Mouse (Mus musculus): ENCODE data around the gene Cbx2.

Gene Cbx2

GRCm38 (mm10) chr11:119014455-119014854 is 8.3 kb upstream of the Cbx2 start:
- no peak for DNase-seq (ENCODE audit: low read depth, low spot score)

GRCm38 (mm10) chr11:119017506-119017905 is 5.3 kb upstream of the Cbx2 start:
- no peak for DNase-seq (ENCODE audit: low read depth, low spot score)

GRCm38 (mm10) chr11:119021180-119021579 is 1.6 kb upstream of the Cbx2 start:
- DNase-seq (ENCODE audit: low read depth, low spot score): no peak

- DNase-seq (ENCODE audit: low read depth, low spot score): no peak
These were observed 481 bp upstream of the Cbx2 start for GRCm38 (mm10) chr11:119022068-119022894.

- no peak for DNase-seq (ENCODE audit: low read depth, low spot score)
These were observed 836 bp downstream of the Cbx2 start for GRCm38 (mm10) chr11:119023616-119023980.

- DNase-seq (ENCODE audit: low read depth, low spot score): no peak
These were observed 1.5 kb downstream of the Cbx2 start for GRCm38 (mm10) chr11:119024260-119024659.

GRCm38 (mm10) chr11:119026203-119026602 is 3.4 kb downstream of the Cbx2 start:
- DNase-seq (ENCODE audit: low read depth, low spot score): no peak

GRCm38 (mm10) chr11:119033874-119034558 is 11.3 kb downstream of the Cbx2 start:
- DNase-seq (ENCODE audit: low read depth, low spot score): no peak

- no peak for DNase-seq (ENCODE audit: low read depth, low spot score)
These were observed 11.9 kb downstream of the Cbx2 start for GRCm38 (mm10) chr11:119034635-119035034.

GRCm38 (mm10) chr11:119035094-119035685 is 12.4 kb downstream of the Cbx2 start:
- no peak for DNase-seq (ENCODE audit: low read depth, low spot score)

GRCm38 (mm10) chr11:119035686-119036165 is 13.0 kb downstream of the Cbx2 start:
- no peak for DNase-seq (ENCODE audit: low read depth, low spot score)

- no peak for DNase-seq (ENCODE audit: low read depth, low spot score)
These were observed 13.7 kb downstream of the Cbx2 start for GRCm38 (mm10) chr11:119036447-119036846.

GRCm38 (mm10) chr11:119036934-119037779 is 14.4 kb downstream of the Cbx2 start:
- DNase-seq (ENCODE audit: low read depth, low spot score): no peak

GRCm38 (mm10) chr11:119037780-119038401 is 15.1 kb downstream of the Cbx2 start:
- DNase-seq (ENCODE audit: low read depth, low spot score): no peak

GRCm38 (mm10) chr11:119038744-119039484 is 16.2 kb downstream of the Cbx2 start:
- no peak for DNase-seq (ENCODE audit: low read depth, low spot score)

- DNase-seq (ENCODE audit: low read depth, low spot score): no peak
These were observed 17.2 kb downstream of the Cbx2 start for GRCm38 (mm10) chr11:119039732-119040512.

- peak; percentile 28 for DNase-seq (ENCODE audit: low read depth, low spot score)
These were observed 18.0 kb downstream of the Cbx2 start, which contains the start of gene Cbx8 for GRCm38 (mm10) chr11:119040600-119041324. Cbx8 (minus strand) TSS chr11:119040969.

GRCm38 (mm10) chr11:119041325-119041716 is 18.6 kb downstream of the Cbx2 start:
- no peak for DNase-seq (ENCODE audit: low read depth, low spot score)

Measured in c-Kit-negative CD71-positive TER-119-positive erythroid progenitor cells, embryonic 14.5 days (primary cell).